Mouse (Mus musculus) hematopoietic stem cell, adult 5-6 weeks (primary cell): ENCODE data around the gene Mtmr12. TPM values are rescaled to one million over a fixed set of nuclear protein-coding genes. Genes with fewer than 3 reads are reported as not detected.
"Not testable (repeated sequence)": the region's sequence is repeated elsewhere in the genome, so short reads cannot be mapped to it uniquely, and the experiment has no call there.

Source experiments
- ATAC-seq, 2 experiments: fragments of 125-278 bp in 1 of 2; replicated peaks in 1 of 2; 2 replicates each; pipeline ENCODE4 v1.8.0; 2016 to 2017; ENCODE audit warnings: inconsistent platforms in 2 of 2, mild to moderate bottlenecking in 2 of 2, moderate number of reproducible peaks in 2 of 2, low read depth in 1 of 2, moderate TSS enrichment in 1 of 2; ENCODE audit not compliant: low FRiP score in 2 of 2, poor library complexity in 2 of 2, severe bottlenecking in 2 of 2, insufficient read depth in 1 of 2, low TSS enrichment in 1 of 2
- total RNA-seq: library from RNA; stranded (forward); fragments of 172-1452, 232-1000 nt; gene quantifications from 2 replicates; pipeline ENCODE4 v1.2.3, GENCODE M21; 2017

Gene Mtmr12
- total RNA-seq, 1 experiment from 2014 or later: 22.9 TPM

GRCm38 (mm10) chr15:12205902-12206645, 1.2 kb downstream of the Mtmr12 start:
- no peak for ATAC-seq

GRCm38 (mm10) chr15:12206646-12207222, 1.9 kb downstream of the Mtmr12 start:
- no peak for ATAC-seq

- ATAC-seq: no peak
These were observed 2.8 kb downstream of the Mtmr12 start for GRCm38 (mm10) chr15:12207556-12208090.

- ATAC-seq: peak; percentile 19 to 31; a peak in 1 of 4 replicates
These were observed 6.7 kb downstream of the Mtmr12 start for GRCm38 (mm10) chr15:12211577-12211976.

GRCm38 (mm10) chr15:12212266-12212665, 7.4 kb downstream of the Mtmr12 start:
- ATAC-seq: no peak

GRCm38 (mm10) chr15:12214531-12215414, 9.9 kb downstream of the Mtmr12 start:
- ATAC-seq: no peak

- ATAC-seq: no peak
These were observed 10.5 kb downstream of the Mtmr12 start for GRCm38 (mm10) chr15:12215415-12215718.

GRCm38 (mm10) chr15:12216119-12216518, 11.3 kb downstream of the Mtmr12 start:
- ATAC-seq: no peak

GRCm38 (mm10) chr15:12216798-12217197, 12.0 kb downstream of the Mtmr12 start:
- ATAC-seq: peak; percentile 34 to 47; a peak in 3 of 4 replicates

- ATAC-seq: not testable (repeated sequence)
These were observed 12.5 kb downstream of the Mtmr12 start for GRCm38 (mm10) chr15:12217332-12217731.

- no peak for ATAC-seq
These were observed 13.0 kb downstream of the Mtmr12 start for GRCm38 (mm10) chr15:12217849-12218248.

GRCm38 (mm10) chr15:12218583-12219382, 14.0 kb downstream of the Mtmr12 start:
- ATAC-seq: no peak

GRCm38 (mm10) chr15:12221131-12221530, 16.3 kb downstream of the Mtmr12 start:
- no peak for ATAC-seq

GRCm38 (mm10) chr15:12222564-12223302, 17.9 kb downstream of the Mtmr12 start:
- ATAC-seq: no peak

GRCm38 (mm10) chr15:12223393-12223792, 18.6 kb downstream of the Mtmr12 start:
- no peak for ATAC-seq

GRCm38 (mm10) chr15:12224239-12224638, 19.4 kb downstream of the Mtmr12 start:
- ATAC-seq: no peak
